Mouse (Mus musculus) embryo, embryonic 10.5 days (tissue): Measurements from ENCODE around the gene Srsf9.
"Not testable (repeated sequence)": the region's sequence is repeated elsewhere in the genome, so short reads cannot be mapped to it uniquely, and the experiment has no call there.

Experiments
- DNase-seq: peaks from one replicate; pipeline ENCODE4 v3.0.0-alpha.2; 2015; ENCODE audit warnings: low spot score

Srsf9 gene

DNA sequence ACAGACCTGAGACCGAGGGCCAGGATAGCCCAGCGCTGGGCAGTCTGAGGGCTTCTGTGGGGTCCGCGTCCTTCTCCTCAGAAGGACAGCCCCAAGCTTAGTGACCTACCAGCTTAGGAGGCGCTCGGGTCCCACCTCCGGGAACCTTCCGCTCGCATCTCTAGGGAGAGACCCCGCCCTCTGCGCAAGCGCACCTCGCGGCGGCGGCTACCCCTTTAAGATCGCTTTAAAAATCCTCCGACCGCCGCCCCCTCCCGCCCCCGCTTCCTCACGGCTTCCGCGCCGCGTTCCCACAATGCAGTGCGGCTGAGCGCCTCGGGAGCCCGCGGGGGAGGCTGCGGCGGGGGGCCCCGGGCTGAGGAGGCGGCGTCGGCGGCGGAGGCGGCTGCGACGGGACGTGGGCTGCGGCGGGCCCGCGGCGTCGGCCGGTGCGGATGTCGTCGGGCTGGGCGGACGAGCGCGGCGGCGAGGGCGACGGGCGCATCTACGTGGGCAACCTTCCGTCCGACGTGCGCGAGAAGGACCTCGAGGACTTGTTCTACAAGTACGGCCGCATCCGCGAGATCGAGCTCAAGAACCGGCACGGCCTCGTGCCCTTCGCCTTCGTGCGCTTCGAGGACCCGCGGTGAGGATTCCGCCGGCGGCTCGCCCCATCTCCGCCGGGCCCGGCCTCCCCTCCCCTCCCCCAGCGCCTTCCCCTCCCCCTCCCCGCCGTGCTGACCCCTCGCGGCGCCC, at the start of gene Srsf9:
Gene Srsf9, plus strand, starts transcription at position 303 of the 735 bp plus-strand sequence.
- peak; percentile 96 for DNase-seq

DNA sequence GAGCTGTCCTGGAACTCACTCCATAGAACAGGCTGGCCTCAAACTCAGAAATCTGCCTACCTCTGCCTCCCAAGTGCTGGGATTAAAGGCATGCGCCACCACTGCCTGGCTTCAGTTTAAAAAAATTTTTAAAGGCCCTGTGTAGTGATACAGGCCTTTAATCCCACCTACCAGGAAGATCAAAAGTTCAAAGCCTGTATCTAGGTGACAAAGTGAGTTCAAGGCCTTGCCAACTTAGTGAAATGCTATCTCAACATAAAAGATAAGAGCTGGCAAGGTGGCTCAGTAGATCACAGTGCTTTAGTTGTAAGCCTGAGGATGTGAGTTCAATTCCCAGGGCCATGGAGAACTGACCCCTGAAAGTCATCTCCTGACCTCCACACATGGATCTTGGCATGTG, 48.9 kb upstream of the Srsf9 start:
- DNase-seq = no peak

DNA sequence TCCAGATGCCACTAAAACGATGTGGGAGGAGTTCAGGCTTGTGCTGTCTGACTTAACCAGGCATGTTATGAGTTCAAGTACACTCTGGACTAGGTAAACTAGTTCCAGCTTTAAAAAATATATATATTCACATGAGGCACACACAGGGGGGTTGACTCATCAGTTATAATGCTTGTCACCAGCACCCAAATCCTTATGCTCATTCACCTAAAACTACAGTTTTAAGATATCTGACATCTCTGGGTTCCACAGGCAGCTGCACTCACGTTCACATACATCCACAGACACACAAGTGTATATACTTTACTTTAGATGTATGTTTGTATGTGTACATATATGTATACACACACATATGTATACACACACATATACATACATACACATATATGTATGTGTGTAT, 48.2 kb upstream of the Srsf9 start:
- no peak for DNase-seq

DNA sequence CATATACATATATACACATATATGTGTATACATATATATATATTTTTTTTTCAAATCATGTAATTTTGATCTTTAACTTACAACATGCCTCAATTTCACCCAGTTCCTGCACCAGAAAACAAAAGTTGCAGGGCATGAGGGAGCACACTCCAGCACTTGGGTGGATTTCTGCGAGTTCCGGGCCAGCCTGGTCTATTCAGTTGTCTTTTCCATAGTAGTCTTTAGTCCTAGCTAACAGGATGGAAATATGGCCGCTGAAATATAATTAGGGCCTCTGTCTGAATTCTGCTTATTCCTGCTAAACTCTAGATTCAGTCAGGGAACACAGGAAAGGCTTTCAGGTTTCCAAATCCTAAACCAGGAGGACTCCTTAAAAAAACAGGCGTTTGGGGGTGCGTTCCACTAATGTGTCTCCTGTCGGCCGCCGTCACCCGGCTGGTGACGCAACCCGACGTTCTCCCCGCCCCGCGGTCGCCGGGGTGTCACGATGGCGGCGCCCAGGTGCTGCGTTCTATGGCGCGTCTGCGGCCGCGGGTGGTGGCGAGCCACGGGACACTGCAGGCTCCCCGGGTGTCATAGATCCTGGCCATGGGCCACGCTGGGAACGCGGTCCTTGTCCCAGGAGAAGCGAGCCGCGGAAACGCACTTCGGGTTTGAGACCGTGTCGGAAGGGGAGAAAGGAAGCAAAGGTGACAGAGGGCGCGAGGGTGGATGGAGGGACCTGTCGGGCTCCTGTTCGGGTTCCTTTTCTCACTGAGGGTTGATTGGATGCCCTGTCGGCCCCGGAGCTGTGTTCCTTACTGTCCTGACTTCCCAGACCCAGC, 47.5 kb upstream of the Srsf9 start, which contains the start of gene Coq5:
Gene Coq5, plus strand, starts transcription at position 441 of the 824 bp plus-strand sequence.
- DNase-seq = peak; percentile 88

DNA sequence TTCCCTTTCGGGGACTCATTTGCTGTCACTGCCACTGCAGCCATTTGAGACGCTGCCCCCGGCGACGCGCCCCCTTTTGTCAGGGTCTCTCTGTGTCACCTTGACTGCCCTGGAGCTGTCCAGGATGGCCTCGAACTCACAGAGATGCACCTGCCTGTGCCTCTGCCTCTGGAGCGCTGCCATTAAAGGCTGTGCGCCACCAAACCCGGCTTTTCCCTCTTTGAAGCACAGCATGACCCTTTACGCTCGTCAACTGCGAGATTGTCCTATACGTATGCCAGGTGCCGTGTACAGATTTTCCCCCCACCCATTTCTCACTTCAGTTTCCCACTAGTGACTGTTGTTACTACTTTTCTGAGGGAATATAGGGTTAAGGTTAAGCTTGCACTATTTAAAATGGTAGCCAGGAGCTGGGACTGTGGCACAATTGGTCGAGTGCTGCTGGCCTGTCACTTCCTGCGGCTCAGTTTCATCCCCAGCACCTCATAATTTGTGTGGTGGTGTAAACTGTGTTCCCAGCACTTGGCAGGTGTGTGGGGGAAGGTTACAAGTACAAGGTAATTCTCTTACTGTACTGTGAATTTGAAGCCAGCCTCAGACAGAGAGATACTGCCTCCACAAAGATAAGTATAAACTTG, 46.8 kb upstream of the Srsf9 start:
- DNase-seq = peak; percentile 31

DNA sequence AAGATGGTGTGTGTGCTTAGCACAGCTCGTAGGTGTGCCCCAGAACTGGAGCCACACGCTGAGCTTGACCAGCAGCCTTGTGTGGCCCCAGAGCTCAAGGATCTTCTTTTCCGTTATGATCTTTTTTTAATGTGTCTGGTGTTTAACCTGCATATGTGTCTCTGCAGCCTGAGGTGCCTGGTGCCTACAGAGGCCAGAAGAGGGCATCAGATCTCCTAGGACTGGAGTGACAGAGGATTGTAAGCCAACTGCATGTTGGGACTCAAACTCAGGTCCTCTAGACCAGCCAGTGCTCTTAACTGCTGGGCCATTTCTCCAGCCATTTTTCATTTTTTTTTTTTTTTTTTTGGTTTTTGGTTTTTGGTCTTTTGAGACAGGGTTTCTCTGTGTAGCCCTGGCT, 42.2 kb upstream of the Srsf9 start:
- DNase-seq = no peak

DNA sequence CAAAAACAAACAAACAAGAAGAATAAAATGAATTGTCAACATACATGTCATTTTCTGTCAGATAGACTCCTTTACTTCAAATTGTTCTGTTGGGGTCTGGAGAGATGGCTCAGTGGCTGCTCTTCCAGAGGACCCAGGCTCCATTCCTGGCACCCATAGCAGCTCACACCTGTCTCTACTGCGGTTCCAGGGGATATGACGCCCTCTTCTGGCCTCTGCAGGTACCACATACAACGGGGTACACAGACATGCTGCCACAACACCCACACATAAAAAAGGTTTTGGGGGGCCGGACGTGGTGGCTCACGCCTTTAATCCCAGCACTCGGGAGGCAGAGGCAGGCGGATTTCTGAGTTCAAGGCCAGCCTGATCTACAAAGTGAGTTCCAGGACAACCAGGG, 32.8 kb upstream of the Srsf9 start:
- DNase-seq = no peak

DNA sequence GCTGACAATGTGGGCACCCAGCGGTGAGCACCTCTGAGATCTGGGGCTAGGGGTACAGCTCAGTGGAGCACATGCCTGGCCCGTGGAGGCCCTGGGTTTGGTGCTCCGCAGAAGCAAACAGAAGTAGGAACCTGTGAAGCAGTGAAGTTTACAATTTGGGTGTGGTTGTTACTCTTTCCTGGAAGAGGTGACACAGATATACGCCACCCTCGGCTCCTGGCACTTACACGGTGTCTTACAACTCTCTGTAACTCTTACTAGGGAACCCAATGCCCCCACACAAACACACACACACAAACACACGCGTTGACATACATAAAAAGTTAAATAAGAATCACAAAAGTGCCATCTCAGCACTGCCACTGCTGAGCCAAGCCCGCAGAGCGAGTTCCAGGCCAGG, 30.6 kb upstream of the Srsf9 start:
- DNase-seq = no peak

DNA sequence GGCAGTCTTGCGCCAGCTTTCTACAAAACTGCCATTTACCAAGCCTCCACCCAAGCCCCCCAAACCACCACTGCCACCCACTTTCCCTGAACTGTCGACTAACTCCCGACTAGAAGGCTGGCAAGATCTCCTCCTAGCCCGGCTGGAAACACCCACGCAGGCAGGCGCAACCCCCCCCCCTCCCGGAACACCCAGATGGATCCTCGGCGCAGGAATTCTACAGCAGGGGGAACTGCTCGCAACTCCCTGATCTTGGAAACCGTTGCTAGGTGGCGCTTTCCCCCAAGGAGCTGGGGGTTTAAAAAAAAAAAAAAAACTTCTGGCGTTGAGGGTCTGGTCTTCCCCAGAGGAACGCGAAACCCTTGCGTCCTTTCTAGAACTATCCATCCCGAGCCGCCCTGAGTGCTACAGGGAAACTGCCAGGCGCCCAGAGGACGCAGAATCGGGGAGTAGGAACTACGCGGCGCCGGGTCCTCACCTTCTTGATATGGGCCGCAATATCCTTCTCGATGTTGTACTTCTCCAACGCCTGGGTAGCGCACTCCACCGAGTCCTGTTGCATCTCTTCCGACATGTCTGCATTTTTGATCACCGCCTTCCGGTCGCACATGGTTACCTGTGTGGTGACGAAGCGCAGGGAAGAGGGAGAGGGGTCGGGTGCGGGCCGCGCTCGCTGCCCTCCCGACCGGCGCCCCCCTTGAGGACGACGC, 26.8 kb upstream of the Srsf9 start:
- peak; percentile 82 for DNase-seq

DNA sequence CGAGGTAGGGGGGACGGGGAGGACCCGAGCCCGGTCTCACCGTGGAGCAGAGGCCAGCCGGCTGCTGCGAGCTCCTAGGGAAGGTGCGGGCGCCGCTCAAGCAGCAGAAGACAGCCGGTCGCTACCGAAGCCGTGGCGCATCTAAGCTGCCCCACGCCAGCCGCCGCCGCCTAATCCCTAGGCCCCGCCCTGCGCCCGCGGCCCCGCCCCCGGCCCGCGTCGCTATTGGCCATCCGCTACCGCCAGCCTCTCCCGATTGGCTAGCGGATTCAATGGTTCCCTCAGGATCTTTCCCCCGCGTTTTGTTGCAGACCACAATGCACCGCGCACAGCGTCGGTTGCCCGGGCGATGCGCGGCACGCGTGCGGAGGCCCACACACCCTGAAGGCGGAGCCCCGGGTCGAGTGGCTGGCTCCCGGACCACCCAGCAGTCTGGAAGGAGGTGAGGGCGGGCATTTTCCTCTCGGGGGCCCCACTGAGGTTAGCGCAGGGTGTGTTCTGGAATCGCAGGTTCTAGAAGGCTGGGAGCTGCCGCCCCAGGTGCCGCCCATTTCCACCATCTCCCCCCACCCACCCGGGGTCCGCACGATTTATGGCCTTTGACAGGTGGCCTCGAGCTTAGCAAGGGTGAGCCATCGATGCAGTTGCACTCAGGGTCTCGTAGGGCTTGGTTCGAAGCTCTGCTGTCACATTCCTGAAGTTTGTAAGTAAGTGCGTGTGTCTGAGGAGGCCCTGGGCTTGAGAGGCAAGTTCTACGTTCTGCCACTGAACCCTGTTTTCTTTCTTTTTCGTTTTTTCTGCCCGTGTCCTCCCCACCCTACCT, 26.0 kb upstream of the Srsf9 start, which contains the start of gene Dynll1:
Gene Dynll1, minus strand, starts transcription at position 208 of the 823 bp plus-strand sequence.
- peak; percentile 100 for DNase-seq

DNA sequence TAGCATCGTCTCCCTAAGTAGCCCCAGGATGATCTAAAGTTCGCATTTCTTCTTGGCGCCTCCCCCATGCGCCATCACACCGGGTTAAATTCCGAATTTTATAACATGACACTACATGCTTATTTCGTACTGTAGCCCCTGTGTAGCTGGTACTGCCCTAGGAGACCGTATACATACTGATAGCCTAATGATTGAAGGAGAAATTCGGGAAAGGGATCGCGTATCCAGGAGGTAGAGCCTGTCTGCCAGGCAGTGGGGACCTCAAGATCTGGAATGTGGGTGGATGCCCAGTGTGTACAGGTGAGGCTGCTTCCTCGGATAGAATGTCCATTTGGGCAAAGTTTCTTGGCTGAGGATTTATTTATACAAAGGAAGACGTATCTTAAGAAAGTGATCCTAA, 25.4 kb upstream of the Srsf9 start:
- no peak for DNase-seq

DNA sequence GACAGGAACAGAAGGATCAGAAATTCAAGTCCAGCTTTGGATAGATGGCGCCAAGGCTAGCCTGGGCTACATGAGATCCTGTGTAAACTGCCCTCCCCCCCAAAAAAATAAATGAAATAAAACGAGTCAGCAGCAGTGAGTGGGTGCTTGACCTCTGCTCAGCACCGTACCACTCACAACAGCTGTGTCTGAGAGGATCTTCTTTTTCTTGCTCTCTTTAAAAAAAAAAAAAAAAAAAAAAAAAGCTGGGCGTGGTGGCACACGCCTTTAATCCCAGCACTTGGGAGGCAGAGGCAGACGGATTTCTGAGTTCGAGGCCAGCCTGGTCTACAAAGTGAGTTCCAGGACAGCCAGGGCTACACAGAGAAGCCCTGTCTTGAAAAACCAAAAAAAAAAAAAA, 24.8 kb upstream of the Srsf9 start:
- not testable (repeated sequence) for DNase-seq

DNA sequence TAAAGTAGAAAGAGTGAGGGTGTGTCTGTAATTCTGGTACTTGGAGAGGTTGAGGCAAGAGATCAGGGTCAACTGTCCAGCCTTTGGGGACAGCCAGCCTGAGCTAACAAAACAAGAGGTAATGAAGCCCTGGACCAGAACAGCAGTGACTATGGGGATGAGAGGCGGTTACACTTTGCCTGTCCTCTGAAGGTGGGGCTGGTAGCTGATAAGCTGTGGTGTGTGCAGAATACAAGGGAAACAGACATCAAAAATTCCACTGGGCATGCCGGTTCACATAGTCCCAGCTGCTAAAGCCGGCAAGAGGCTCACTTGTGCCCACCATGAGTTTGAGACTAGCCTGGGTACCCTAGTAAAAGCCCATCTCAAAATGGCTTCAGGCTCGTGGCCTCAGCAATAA, 14.6 kb upstream of the Srsf9 start:
- no peak for DNase-seq

DNA sequence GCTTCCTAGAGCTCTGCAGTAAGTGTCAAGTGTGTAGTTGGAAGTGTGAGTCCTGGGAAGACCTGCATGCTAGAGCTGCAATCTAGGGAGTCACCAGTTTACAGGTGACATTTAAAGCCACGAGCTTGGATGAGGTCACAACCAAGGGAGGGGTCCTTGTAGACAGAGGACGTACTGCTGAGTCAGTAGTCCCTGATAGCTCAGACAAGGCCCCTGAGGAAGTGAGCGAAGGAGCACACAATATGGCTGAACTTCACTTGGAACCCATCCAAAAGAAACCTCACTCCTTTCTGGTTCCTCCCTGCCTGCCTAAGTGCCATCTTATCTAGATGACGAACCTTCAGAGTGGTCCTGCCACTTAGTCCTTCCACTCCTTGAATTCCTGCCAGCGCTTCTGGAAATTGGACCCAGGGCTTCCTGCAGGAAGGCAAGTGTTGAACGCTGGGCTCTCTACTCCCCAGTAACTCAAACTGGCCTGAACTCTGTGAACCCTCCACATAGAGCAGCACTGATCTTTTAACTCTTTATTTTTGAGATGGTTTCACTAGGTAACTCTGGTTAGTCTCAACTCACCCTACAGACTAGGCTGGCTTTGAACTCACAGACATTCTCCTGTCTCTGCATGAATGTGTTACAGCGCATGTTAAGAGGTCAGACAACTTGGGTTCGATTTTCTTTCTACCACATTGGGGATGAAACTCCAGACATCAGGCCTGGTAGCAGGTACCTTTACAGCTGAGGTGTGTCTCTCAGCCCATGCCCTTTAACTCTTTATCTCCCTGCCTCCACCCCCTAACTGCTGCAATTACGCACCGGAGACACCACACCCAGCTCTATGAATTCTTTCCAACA, 13.9 kb upstream of the Srsf9 start:
- DNase-seq = no peak

DNA sequence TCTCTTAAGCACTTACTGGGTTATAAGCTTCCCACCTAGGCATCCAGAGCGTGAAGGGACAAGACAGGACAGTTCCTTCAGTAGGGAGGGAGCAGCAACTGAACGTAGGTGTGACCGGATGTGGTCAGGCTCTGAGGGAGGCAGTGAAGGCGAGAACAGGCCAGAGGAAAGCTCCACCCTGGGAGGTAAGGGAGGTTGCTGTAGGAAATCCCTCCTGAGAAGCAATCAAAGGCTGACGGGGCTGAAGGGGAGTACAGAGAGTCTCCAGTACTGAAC, 13.4 kb upstream of the Srsf9 start:
- DNase-seq = no peak

DNA sequence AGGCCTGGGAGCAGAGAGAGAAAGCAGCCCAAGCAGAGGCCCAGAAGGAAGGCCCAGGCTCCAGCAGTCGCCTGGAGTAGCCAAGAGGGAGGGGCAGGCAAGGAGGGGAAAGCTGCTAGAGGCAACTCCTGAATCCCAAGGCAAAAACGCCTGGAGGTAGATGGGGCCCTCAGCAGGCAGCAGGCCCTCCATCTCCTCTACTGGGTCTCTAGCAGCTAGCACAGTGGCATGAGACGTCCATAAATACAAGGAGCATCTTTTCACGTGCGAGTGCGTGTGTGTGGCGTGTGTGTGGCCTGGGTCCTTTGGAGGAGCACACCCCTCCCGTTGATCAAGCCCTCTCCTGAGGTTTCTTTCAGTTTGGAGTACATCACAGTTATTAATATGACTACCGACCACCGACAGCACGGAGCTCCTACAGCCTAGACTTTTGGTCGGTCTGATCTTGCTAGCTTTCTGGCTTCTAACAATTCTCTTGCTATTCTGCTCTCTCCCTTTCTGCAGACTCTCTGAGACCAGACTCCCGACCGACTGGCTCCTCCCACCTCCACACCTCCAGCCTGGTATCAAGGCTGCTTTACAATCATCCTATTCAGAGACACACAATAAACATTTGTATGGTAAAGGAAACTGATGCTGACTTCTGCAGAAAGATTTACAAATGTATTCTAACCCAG, 9.9 kb upstream of the Srsf9 start:
- DNase-seq = peak; percentile 55

DNA sequence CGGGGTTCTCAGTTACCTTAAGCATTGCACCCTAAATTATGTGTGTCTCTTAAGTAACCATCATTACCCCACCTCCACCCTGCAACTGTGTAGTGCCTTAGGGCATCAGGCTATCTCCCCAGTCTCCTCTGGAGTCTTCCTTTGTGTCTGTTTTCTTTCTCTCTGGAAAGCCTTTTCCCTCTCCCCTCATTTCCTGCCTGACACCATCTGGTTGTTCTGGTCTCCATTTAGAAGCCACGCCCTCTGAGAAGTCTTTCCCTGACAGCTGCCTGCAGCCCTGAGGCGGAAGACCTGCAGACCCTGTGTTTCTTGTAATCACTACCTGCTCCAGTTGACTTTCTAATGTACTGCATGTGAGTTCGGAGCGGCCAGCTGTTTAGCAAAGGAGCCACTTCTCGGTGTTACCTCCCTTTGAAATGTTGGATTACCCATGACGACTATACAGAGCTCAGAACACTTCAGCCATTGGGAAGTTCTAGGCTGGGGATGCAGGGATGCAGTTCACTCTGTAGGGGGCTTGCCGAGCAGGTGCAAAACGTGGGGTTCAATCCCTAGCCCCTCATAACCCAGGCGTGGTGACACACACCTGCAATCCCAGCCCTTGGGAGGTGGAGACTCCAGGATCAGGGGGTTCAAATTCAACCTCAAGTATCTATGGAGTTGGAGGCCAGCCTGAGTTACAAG, 9.2 kb upstream of the Srsf9 start:
- DNase-seq = peak; percentile 81

DNA sequence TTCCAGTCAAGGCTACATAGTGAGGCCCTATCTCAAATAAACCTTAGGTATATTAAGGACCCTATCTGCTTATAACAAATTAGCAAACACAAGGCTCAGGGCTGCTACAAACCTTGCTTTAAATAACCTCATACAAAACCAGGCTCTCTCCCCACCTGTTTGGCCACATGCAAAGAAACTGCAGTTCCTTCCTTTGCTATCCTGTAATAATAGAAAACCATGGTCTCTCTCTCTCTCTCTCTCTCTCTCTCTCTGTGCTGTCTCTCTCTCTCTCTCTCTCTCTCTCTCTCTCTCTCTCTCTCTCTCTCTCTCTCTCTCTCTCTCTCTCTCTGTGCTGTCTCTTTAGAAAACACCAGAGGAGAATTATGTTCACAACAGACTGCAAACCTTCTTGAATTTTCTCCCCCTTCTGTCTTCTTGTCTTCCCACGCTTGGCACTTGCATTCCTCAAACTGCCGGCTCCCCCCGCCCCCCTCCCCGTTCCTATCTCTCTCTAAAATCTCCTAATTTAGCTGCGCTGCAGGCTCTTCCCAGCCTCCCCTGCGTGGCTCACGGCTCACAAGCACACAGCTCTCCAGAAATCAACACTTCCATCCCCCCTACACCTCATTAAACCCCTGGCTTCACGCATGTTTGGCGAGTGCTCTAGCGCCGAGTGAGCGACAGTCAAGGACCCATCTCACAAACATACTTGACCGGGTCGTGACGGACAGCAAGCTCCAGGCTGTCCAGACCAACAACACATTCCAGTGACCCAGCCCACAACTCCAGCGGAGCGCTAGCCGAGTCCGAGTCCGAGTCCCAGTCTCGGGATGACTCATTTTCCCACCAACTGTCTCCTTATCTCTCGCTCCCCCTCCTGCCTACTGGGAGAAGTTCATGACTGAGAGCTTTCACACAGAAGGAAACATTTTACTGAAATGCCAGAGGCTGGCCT, 7.7 kb upstream of the Srsf9 start:
- DNase-seq = peak; percentile 87
